Mouse (Mus musculus) cortical plate, adult 2 months (tissue): ENCODE results near the gene Gm42517. TPM values are rescaled to one million over a fixed set of nuclear protein-coding genes. Genes with fewer than 3 reads are reported as not detected.

Experiments used
- H3K27ac ChIP-seq: fragments of 200-500 bp; 2 replicates; pipeline ENCODE4 v1.5.1; 2012; ENCODE audit warnings: low read length, control low read depth, inconsistent platforms; ENCODE audit not compliant: insufficient read depth
- H3K4me1 ChIP-seq: fragments of 200-500 bp; 2 replicates; pipeline ENCODE4 v1.6.1; 2011; ENCODE audit warnings: low read length; ENCODE audit not compliant: control insufficient read depth, insufficient read depth
- H3K4me3 ChIP-seq: fragments of 200-500 bp; 2 replicates; pipeline ENCODE4 v1.5.1; 2011; ENCODE audit warnings: mild to moderate bottlenecking, low read length, control low read depth; ENCODE audit not compliant: insufficient read depth
- CTCF ChIP-seq: fragments of 200-500 bp; IDR thresholded peaks from 2 replicates; pipeline ENCODE4 v1.5.1; 2011; ENCODE audit warnings: mild to moderate bottlenecking, control low read depth, low read length; ENCODE audit not compliant: insufficient read depth; ENCODE audit errors: extremely low read depth
- POLR2A ChIP-seq: fragments of 200-500 bp; IDR thresholded peaks from 2 replicates; pipeline ENCODE4 v1.6.1; 2011; ENCODE audit warnings: mild to moderate bottlenecking, low read length, control low read depth; ENCODE audit not compliant: insufficient read depth; ENCODE audit errors: extremely low read depth
- polyA plus RNA-seq: library from polyadenylated mRNA; depleted of rRNA; stranded (reverse); fragments of >200 nt; gene quantifications from 2 replicates; pipeline ENCODE4 v1.2.3, GENCODE M21; 2012; rRNA removed

Gene Gm42517
- polyA plus RNA-seq, 1 experiment: 57.7 TPM

- H3K4me1 ChIP-seq: peaks cover 2% of the 10 kb centered on the region
- TF ChIP-seq CTCF (no peak), POLR2A (no peak)
- H3K27ac ChIP-seq: no peak overlapping the region
- no peak overlapping the region for H3K4me3 ChIP-seq
Observed at GRCm38 (mm10) chr5:108354056-108354455, 13.7 kb downstream of the Gm42517 start.

DNA sequence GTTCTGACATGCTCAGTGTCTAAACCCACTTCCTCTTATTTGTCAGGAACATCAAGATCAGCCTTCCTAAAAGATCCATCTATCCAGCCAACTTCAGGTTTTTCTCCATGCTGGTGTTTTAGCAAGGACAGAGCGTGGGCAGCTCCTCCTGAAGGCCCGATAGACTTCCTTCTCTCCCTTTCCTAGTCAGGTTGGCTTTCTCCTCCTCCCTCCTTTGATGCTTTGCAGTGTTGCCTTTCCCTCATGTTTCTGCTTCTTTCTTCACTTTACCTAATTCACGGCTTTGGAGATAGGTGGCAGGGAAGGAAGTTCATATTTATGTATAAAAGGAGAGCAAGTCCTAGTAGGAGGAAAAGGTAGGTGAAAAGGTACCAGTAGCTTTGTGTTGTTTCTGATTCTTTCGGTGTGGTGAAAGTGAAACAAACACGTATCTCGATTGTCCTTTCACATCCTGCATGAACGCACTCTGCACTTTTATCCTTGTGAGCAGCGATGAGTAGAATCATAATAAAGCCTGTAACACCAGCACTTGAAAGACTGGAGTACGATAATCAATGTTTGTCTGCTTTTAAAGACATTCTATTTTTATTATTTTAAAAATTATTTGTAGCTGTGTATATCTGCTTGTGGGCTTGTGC, 18.1 kb downstream of the Gm42517 start:
- Histone ChIP-seq H3K27ac (no peak overlapping the region), H3K4me1 (no peaks in the 10 kb centered on the region), H3K4me3 (no peak overlapping the region)
- TF ChIP-seq POLR2A: no peak
- TF ChIP-seq CTCF: no peak

DNA sequence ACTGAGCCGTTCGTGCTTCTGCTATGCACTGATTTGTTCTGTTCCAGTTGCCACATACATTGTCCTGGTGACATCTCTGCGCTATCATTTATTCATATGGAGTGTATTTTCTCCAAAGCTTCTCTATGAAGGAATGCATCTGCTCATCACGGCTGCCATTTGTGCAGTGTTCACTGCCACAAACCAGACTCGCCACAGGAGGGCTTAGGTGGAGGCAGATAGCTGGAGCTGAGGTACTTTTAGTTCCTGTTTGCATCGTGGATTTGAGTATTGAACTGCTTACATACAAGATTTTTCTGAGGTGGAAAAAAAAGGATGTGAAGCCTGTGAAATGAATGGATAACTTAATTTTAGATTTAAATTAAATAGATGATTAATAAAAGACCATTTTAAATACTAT, 19.9 kb downstream of the Gm42517 start:
- Histone ChIP-seq H3K4me1 (peaks cover 3% of the 10 kb centered on the region; the same call in 1 of the 2 replicates), H3K4me3 (no peak overlapping the region), H3K27ac (no peak overlapping the region)
- TF ChIP-seq CTCF (no peak), POLR2A (no peak)

DNA sequence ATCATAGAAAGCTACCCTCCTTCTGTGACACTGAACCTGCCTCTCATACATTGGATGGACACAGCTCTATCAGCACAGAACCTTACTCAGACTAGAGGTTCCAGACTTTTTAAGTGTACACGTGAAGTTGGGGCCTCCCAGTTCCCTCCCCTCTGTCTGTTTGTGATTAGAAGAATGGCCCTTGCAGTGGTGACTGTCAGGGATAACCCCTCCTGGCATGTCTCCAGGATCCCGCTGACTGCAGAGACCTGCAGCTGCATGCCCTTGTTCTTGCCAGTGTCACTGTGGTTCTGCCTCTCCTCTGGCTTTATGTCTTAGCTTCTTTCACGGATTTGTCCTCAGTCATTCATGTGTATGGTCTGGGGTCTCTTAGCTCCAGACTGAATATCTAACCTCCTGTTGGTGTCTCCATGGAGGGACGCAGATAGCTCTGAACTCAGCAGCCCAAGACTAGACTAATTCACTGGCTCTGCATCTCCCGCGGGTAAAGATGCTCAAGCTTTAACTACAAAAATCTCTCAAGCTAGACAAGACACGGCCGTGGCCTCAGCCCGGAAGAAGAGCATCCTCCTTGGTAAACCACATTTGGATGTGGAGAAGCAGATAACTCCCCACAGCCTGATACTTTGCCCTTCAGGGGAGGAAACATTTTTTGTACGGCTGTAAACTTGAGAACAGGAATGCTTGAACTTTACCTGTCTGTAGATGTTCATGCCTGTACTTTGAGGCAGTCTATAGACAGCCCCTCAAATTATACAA, 22.2 kb downstream of the Gm42517 start:
- Histone ChIP-seq H3K4me3 (no peak overlapping the region), H3K27ac (no peak overlapping the region), H3K4me1 (peaks cover 3% of the 10 kb centered on the region; the same call in 1 of the 2 replicates)
- TF ChIP-seq POLR2A (no peak), CTCF (no peak)

GRCm38 (mm10) chr5:108343680-108344170, 24.0 kb downstream of the Gm42517 start:
- H3K4me3 ChIP-seq: no peak overlapping the region
- TF ChIP-seq POLR2A: no peak
- no peak for TF ChIP-seq CTCF
- H3K27ac ChIP-seq: no peak overlapping the region
- peaks cover 3% of the 10 kb centered on the region; the same call in 1 of the 2 replicates for H3K4me1 ChIP-seq

GRCm38 (mm10) chr5:108338049-108338448, 29.7 kb downstream of the Gm42517 start:
- no peak overlapping the region for H3K27ac ChIP-seq
- no peak for TF ChIP-seq POLR2A
- no peak for TF ChIP-seq CTCF
- no peak overlapping the region for H3K4me3 ChIP-seq
- no peaks in the 10 kb centered on the region for H3K4me1 ChIP-seq

DNA sequence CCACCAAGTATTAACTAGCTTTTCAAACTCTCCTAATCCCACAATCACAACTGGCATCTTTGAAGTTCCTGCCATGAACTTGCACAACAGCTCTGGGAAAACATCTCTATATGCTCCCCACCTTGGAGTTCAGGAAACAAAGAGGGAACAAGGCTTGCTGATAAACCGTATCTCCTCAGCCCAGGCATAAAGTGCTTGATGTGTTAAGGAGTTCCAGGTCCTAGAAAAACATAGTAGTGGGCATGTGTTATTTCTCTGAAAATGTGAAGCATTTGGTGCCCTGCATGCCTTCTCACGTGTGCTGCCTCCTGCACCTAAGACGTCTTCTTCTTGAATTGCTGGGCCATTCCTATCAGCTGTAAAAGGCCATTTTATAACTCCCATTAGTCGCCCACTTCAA, 30.3 kb downstream of the Gm42517 start:
- no peaks in the 10 kb centered on the region for H3K4me1 ChIP-seq
- H3K27ac ChIP-seq: no peak overlapping the region
- no peak overlapping the region for H3K4me3 ChIP-seq
- TF ChIP-seq CTCF (no peak), POLR2A (no peak)

- H3K4me3 ChIP-seq: no peak overlapping the region
- no peak overlapping the region for H3K27ac ChIP-seq
- H3K4me1 ChIP-seq: no peaks in the 10 kb centered on the region
- TF ChIP-seq POLR2A (no peak), CTCF (no peak)
Observed at GRCm38 (mm10) chr5:108331051-108331450, 36.7 kb downstream of the Gm42517 start.

Other genes starting within 250 kb of the Gm42517 start
- 19.0 and 21.2 TPM in 2 replicates for gene Tmed5, start 235.3 kb downstream of the Gm42517 start, polyA plus RNA-seq
- 0.44 and 0.61 TPM in 2 replicates for gene Ccdc18, start 235.0 kb downstream of the Gm42517 start, polyA plus RNA-seq
- gene Dr1, start 99.0 kb downstream of the Gm42517 start, polyA plus RNA-seq: 24.7 and 25.2 TPM in 2 replicates
- gene Pigg, start 55.3 kb downstream of the Gm42517 start, polyA plus RNA-seq: 8.3 and 8.7 TPM in 2 replicates
- gene Pde6b, start 20.5 kb upstream of the Gm42517 start, polyA plus RNA-seq: 0.25 and 0.26 TPM in 2 replicates
- gene Atp5k, start 66.5 kb upstream of the Gm42517 start, polyA plus RNA-seq: 323 and 367 TPM in 2 replicates
- gene Mfsd7a, start 81.0 kb upstream of the Gm42517 start, polyA plus RNA-seq: 1.1 TPM in 2 replicates
- gene Pcgf3, start 93.3 kb upstream of the Gm42517 start, polyA plus RNA-seq: 17.1 and 18.0 TPM in 2 replicates
- gene Cplx1, start 182.1 kb upstream of the Gm42517 start, polyA plus RNA-seq: 339 and 354 TPM in 2 replicates